Mouse (Mus musculus) hindbrain, postnatal 0 days (tissue): Measurements from ENCODE around the gene Qpctl. TPM values are rescaled to one million over a fixed set of nuclear protein-coding genes. Genes with fewer than 3 reads are reported as not detected.

Experiments
- ATAC-seq: fragments of 200-750 bp; cut with Nextera tagmentation; 2 replicates; pipeline ENCODE4 v1.8.0; 2017; ENCODE audit warnings: mild to moderate bottlenecking, moderate TSS enrichment, moderate library complexity
- DNase-seq: peaks from one replicate; pipeline ENCODE4 v3.0.0-alpha.2; 2015; ENCODE audit warnings: low spot score
- H3K27ac ChIP-seq: fragments of 300-500 bp; sonication (generic); 2 replicates; pipeline ENCODE4 v1.5.1; 2014; ENCODE audit warnings: mild to moderate bottlenecking
- H3K27me3 ChIP-seq: fragments of 300-500 bp; sonication (generic); 2 replicates; pipeline ENCODE4 v1.6.1; 2014; ENCODE audit warnings: low read length, mixed read lengths; ENCODE audit not compliant: insufficient read depth
- H3K36me3 ChIP-seq: fragments of 300-500 bp; sonication (generic); 2 replicates; pipeline ENCODE4 v1.6.1; 2014; ENCODE audit warnings: low read length, mixed read lengths; ENCODE audit not compliant: insufficient read depth
- H3K4me1 ChIP-seq: fragments of 300-500 bp; sonication (generic); 2 replicates; pipeline ENCODE4 v1.6.1; 2014; ENCODE audit warnings: antibody characterized with exemption, low read length, mixed read lengths; ENCODE audit not compliant: insufficient read depth
- H3K4me2 ChIP-seq: fragments of 300-500 bp; sonication (generic); 2 replicates; pipeline ENCODE4 v1.6.1; 2014; ENCODE audit warnings: low read depth, mild to moderate bottlenecking, low read length, moderate library complexity, mixed read lengths
- H3K4me3 ChIP-seq: fragments of 300-500 bp; sonication (generic); 2 replicates; pipeline ENCODE4 v1.5.1; 2014; ENCODE audit warnings: low read length
- H3K9ac ChIP-seq: fragments of 300-500 bp; sonication (generic); replicated peaks from 2 replicates; pipeline ENCODE4 v1.6.1; 2014; ENCODE audit warnings: mild to moderate bottlenecking, low read length, moderate library complexity, mixed read lengths
- H3K9me3 ChIP-seq: fragments of 300-500 bp; sonication (generic); 2 replicates; pipeline ENCODE4 v1.6.1; 2016; ENCODE audit warnings: low read length, mixed read lengths
- CTCF ChIP-seq: IDR thresholded peaks from 2 replicates; pipeline ENCODE4 v1.5.1; 2016; ENCODE audit warnings: antibody characterized with exemption, control low read depth, low read depth
- WGBS: fragments of 180-500 bp; shearing (Covaris S2); extraction: QIAGEN DNeasy Blood & Tissue Kit; methylation state at CpG from one replicate; pipeline ENCODE4 v1.1.7; 2014; 5-methylcytosine and 5-hydroxymethylcytosine counted together
- polyA plus RNA-seq: library from polyadenylated mRNA; unstranded; fragments of >200 nt; fragmentation: Nextera tagmentation; extraction: Ambion mirVana; gene quantifications from 2 replicates; pipeline ENCODE4 v1.2.1, GENCODE M21; 2015
- total RNA-seq: library from RNA; depleted of rRNA; stranded (reverse); fragments of >200 nt; gene quantifications from 2 replicates; pipeline ENCODE4 v1.2.3, GENCODE M21; 2014

The Qpctl gene
- total and polyA plus RNA-seq, 2 experiments from 2014 or later = 17.3 to 24.7 TPM

DNA sequence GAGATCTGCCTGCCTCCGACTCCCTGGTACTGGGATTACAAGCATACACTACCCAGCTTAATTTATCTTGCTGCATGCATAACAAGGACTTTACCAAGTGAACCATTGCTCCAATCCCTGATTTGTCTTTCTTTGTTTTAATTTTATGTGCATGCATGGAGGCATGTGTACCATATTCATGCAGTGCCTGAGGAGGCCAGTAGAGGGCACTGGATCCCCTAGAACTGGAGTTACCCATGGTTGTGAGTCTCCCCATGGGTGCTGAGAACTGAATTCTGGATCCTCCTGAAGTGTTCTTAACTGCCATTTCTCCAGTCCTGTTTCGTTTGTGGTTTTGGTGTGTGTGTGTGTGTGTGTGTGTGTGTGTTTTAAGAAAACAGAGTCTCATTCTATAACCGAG is 17.9 kb upstream of the Qpctl start:
- Histone ChIP-seq H3K4me1 (no peaks in the 10 kb centered on the region; the same call in 1 of the 2 replicates), H3K36me3 (no peaks in the 10 kb centered on the region), H3K4me2 (no peak overlapping the region), H3K4me3 (no peak overlapping the region), H3K9ac (no peak overlapping the region), H3K9me3 (no peaks in the 10 kb centered on the region), H3K27ac (no peak overlapping the region), H3K27me3 (no peaks in the 10 kb centered on the region)
- ATAC-seq (no peak), DNase-seq (no peak)
- WGBS = 89% methylated on average over 3 of the region's 3 CpGs
- peak; percentile 26; the same call in 1 of the 2 replicates for TF ChIP-seq CTCF

DNA sequence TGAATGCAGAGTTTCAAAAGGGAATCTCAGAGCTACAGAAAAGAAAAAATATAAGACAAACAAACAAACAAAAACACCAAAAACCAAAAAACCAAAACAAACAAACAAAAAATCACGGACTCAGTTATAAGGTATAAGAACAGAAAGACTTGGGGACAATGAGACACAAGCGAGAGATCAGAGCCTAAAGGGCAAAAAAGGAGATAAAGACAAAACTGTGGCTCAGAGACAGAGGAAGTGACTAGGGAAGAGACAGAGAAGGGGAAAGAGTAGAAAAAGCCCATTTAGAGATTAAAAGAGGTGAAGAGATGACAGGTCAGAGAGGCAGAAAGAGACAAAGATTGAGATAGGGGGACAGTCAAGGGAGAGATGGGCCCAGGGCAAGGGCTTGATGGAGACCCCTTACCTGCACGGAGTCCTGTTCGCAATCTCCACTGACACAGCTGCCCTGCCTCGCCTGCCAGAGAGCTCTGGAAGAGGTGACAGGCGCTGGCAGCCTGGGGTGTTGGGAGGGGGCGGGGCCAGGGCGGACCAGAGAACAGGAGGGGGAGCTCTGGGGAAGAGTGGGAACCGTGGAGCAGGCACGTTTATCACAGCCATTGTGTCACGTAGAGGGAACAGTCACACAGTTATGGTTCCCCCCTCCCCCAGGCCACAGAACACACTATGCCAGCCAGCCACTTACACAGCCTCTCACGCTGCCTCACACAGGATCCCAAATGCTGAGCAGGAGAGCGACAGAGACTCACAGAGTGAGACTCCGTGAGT is 16.7 kb upstream of the Qpctl start, which contains the start of gene Gipr:
Gene Gipr (minus strand): TSS at position 472 of the 768 bp plus-strand sequence.
- 10% methylated on average over 14 of the region's 14 CpGs for WGBS
- Histone ChIP-seq H3K27me3 (no peaks in the 10 kb centered on the region), H3K9ac (no peak within 1 kb of the TSS), H3K4me2 (peak within 1 kb of the TSS; percentile 21), H3K27ac (no peak within 1 kb of the TSS), H3K9me3 (no peaks in the 10 kb centered on the region), H3K36me3 (no peaks in the 10 kb centered on the region), H3K4me1 (no peaks in the 10 kb centered on the region; the same call in 1 of the 2 replicates), H3K4me3 (no peak within 1 kb of the TSS)
- ATAC-seq (0 out of 2 replicates have a peak, but pooled peaks have one; percentile 8), DNase-seq (no peak)
- TF ChIP-seq CTCF = no peak

- 3% methylated on average over 13 of the region's 13 CpGs for WGBS
- TF ChIP-seq CTCF = no peak
- Histone ChIP-seq H3K9ac (no peak overlapping the region), H3K36me3 (no peaks in the 10 kb centered on the region), H3K27me3 (no peaks in the 10 kb centered on the region), H3K27ac (no peak overlapping the region), H3K4me3 (no peak overlapping the region), H3K4me1 (peaks cover 1% of the 10 kb centered on the region; the same call in 1 of the 2 replicates), H3K4me2 (peak overlapping the region; percentile 21), H3K9me3 (no peaks in the 10 kb centered on the region)
- DNase-seq (no peak), ATAC-seq (no peak)
Measured at GRCm38 (mm10) chr7:19164978-19165377, 15.9 kb upstream of the Qpctl start.

GRCm38 (mm10) chr7:19164189-19164588 is 15.1 kb upstream of the Qpctl start:
- no peaks in the 10 kb centered on the region for H3K36me3 ChIP-seq
- no peak overlapping the region for H3K4me3 ChIP-seq
- TF ChIP-seq CTCF = no peak
- H3K27me3 ChIP-seq = no peaks in the 10 kb centered on the region
- H3K4me2 ChIP-seq = no peak overlapping the region
- no peaks in the 10 kb centered on the region for H3K9me3 ChIP-seq
- WGBS = under 1% methylated on average over 6 of the region's 6 CpGs
- H3K4me1 ChIP-seq = peaks cover 4% of the 10 kb centered on the region; the same call in 1 of the 2 replicates
- no peak for DNase-seq
- no peak overlapping the region for H3K9ac ChIP-seq
- ATAC-seq = 0 out of 2 replicates have a peak, but pooled peaks have one; percentile 18
- no peak overlapping the region for H3K27ac ChIP-seq

DNA sequence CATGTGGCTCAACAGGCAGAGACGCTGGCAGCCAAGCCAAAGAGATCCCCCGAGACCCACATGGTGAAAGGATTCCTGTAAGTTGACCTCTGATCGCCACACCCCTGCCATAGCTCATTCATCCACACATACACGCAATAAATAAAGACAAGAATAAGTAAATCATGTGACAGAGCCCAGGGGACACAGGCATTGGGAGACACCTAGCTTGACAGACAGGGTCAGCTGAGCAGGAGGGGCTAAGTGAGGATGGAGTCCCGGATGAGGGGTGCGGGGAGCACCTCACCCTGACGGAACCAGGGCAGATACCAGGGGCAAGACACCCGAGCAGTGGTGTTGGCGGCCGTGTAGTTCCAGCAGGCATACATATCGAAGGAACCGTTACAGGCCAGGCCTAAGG is 14.7 kb upstream of the Qpctl start:
- no peak overlapping the region for H3K4me3 ChIP-seq
- H3K27ac ChIP-seq = no peak overlapping the region
- no peaks in the 10 kb centered on the region for H3K36me3 ChIP-seq
- no peaks in the 10 kb centered on the region for H3K27me3 ChIP-seq
- H3K4me2 ChIP-seq = no peak overlapping the region
- WGBS = 32% methylated on average over 12 of the region's 12 CpGs
- ATAC-seq (no peak), DNase-seq (no peak)
- no peak overlapping the region for H3K9ac ChIP-seq
- no peak for TF ChIP-seq CTCF
- no peaks in the 10 kb centered on the region for H3K9me3 ChIP-seq
- H3K4me1 ChIP-seq = peaks cover 4% of the 10 kb centered on the region; the same call in 1 of the 2 replicates

DNA sequence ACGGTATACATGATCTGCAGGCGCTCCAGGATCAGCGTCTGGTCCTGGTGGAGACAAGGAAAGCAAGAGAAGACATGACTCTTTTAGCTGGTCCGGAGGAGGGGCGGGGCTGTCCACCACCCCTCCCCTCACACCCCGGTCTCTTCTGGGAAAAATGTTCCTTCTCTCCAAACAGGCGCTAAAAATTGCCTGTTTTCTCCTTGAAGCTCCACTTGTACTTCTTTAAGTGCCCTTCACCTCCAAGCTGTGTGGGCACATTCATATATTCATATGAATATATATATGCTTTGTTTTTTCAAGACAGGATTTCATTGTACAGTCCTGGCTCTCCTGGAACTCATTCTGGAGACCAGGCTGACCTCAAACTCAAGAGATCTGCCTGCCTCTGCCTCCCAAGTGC is 13.8 kb upstream of the Qpctl start:
- no peak for TF ChIP-seq CTCF
- Histone ChIP-seq H3K4me1 (peaks cover 4% of the 10 kb centered on the region; the same call in 1 of the 2 replicates), H3K27me3 (no peaks in the 10 kb centered on the region), H3K4me2 (no peak overlapping the region), H3K9me3 (no peaks in the 10 kb centered on the region), H3K4me3 (no peak overlapping the region), H3K36me3 (no peaks in the 10 kb centered on the region), H3K27ac (no peak overlapping the region), H3K9ac (no peak overlapping the region)
- DNase-seq (no peak), ATAC-seq (no peak)
- 89% methylated on average over 7 of the region's 7 CpGs for WGBS

DNA sequence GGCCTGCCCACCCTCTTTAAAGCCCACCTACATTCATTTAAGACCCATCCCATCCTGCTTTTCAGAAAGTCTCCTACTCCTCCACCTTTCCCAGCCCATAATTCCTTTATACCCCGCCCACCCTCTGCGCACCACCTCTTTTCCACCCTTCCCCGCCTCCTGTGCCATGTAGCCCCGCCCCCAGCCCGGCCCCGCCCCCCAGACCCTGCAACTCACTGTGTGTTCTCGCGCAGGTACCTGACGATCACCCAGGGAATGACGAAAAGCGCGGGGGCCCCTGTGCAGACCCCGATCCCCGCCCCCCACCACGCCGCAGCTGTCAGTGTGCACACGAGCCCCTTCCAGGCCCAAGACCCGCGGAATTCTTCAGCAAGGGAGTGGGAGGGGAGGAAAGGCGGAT is 11.0 kb upstream of the Qpctl start:
- Histone ChIP-seq H3K27ac (no peak overlapping the region), H3K9ac (peak overlapping the region; percentile 52), H3K4me2 (peak overlapping the region; percentile 57), H3K36me3 (no peaks in the 10 kb centered on the region), H3K4me1 (peaks cover 11% of the 10 kb centered on the region; the same call in 1 of the 2 replicates), H3K9me3 (no peaks in the 10 kb centered on the region), H3K4me3 (peak overlapping the region; percentile 36), H3K27me3 (no peaks in the 10 kb centered on the region)
- ATAC-seq (peak; percentile 74), DNase-seq (peak; percentile 63)
- TF ChIP-seq CTCF = no peak
- WGBS = under 1% methylated on average over 18 of the region's 20 CpGs
